Mouse (Mus musculus): Measurements from ENCODE around the gene Akr1b3.

- TF ChIP-seq GATA1 (IDR thresholded peaks at IDR 0.05; ENCODE audit: borderline replicate concordance, low read length) (no peak), FLI1 (IDR thresholded peaks at IDR 0.05; ENCODE audit: low read length) (no peak)
Observed at GRCm38 (mm10) chr6:34350037-34350699, 32.9 kb upstream of the Akr1b3 start.

Measured in megakaryocyte, embryonic 14.5 days (primary cell).